Mouse (Mus musculus): ENCODE results near the gene Gipc3. TPM values are rescaled to one million over a fixed set of nuclear protein-coding genes. Genes with fewer than 3 reads are reported as not detected.

The Gipc3 gene
- total and polyA plus RNA-seq, 3 experiments, result 0.08 to 0.09 TPM; not detected in 1

- H3K4me1 ChIP-seq (ENCODE audit: control insufficient read depth in 1 of 2, insufficient read depth in 2 of 2), result peaks cover 75 to 99% of the 10 kb centered on the region in 2 experiments
- TF ChIP-seq PAX5 (IDR thresholded peaks at IDR 0.05; ENCODE audit: low read length) (no peak), MAZ (IDR thresholded peaks at IDR 0.05; ENCODE audit: low read depth, low read length) (0 out of 2 replicates have a peak, but pooled peaks have one; percentile 30), KAT2A (IDR thresholded peaks at IDR 0.05; ENCODE audit: insufficient replicate concordance, low read length) (no peak), RCOR1 (conservative IDR thresholded peaks at IDR 0.05; ENCODE audit: low read depth, low read length) (peak; percentile 70; the same call in 1 of the 2 replicates), CHD2 (IDR thresholded peaks at IDR 0.05; ENCODE audit: low read length) (peak; percentile 82), ETS1 (conservative IDR thresholded peaks at IDR 0.05; ENCODE audit: low read depth, low read length) (peak; percentile 85), TBP (conservative IDR thresholded peaks at IDR 0.05; ENCODE audit: low read depth, low read length) (no peak), UBTF (IDR thresholded peaks at IDR 0.05; ENCODE audit: low read depth, low read length) (no peak), ZMIZ1 (IDR thresholded peaks at IDR 0.05; ENCODE audit: low read depth, low read length) (no peak), TCF12 (IDR thresholded peaks at IDR 0.05; ENCODE audit: low read depth, low read length) (peak; percentile 97), NRF1 (IDR thresholded peaks at IDR 0.05; ENCODE audit: low read depth, low read length) (no peak), JUND (conservative IDR thresholded peaks at IDR 0.05; ENCODE audit: low read depth, low read length) (peak; percentile 69), NELFE (IDR thresholded peaks at IDR 0.05; ENCODE audit: low read depth, low read length) (no peak), SIN3A (IDR thresholded peaks at IDR 0.05; ENCODE audit: low read length) (peak; percentile 80), ZNF384 (IDR thresholded peaks at IDR 0.05; ENCODE audit: low read depth, low read length) (no peak), ELF1 (IDR thresholded peaks at IDR 0.05; ENCODE audit: low read depth, low read length) (peak; percentile 20; the same call in 1 of the 2 replicates), RAD21 (IDR thresholded peaks at IDR 0.05; ENCODE audit: low read depth, low read length) (no peak), MAX (IDR thresholded peaks at IDR 0.05; ENCODE audit: low read length) (no peak; the same call in 1 of the 2 replicates), POLR2A (IDR thresholded peaks at IDR 0.05; ENCODE audit: low read depth, low read length) (peak; percentile 28; the same call in 1 of the 2 replicates), IRF4 (IDR thresholded peaks at IDR 0.05; ENCODE audit: low read depth, low read length) (peak; percentile 96), MYC (IDR thresholded peaks at IDR 0.05; ENCODE audit: low read depth, low read length) (peak; percentile 86; the same call in 1 of the 2 replicates), CTCF (conservative IDR thresholded peaks at IDR 0.05 in 1 of 2, IDR thresholded peaks at IDR 0.05 in 1 of 2; ENCODE audit: low read depth in 2 of 2, low read length in 2 of 2) (no peak; a peak in 1 of 4 replicates), JUN (IDR thresholded peaks at IDR 0.05; ENCODE audit: insufficient read depth, low read depth, low read length) (no peak; the same call in 1 of the 2 replicates), USF2 (conservative IDR thresholded peaks at IDR 0.05; ENCODE audit: low read depth, low read length) (no peak), ZKSCAN1 (IDR thresholded peaks at IDR 0.05; ENCODE audit: borderline replicate concordance, low read depth, low read length) (no peak), EP300 (IDR thresholded peaks at IDR 0.05; ENCODE audit: low read length) (peak; percentile 98), E2F4 (IDR thresholded peaks at IDR 0.05; ENCODE audit: insufficient replicate concordance, low read depth, low read length) (no peak), HCFC1 (IDR thresholded peaks at IDR 0.05; ENCODE audit: low read depth, low read length) (no peak), MXI1 (IDR thresholded peaks at IDR 0.05; ENCODE audit: low read depth, low read length) (0 out of 2 replicates have a peak, but pooled peaks have one; percentile 47), GABPA (IDR thresholded peaks at IDR 0.05; ENCODE audit: insufficient replicate concordance, low read depth, low read length) (no peak), MAFK (IDR thresholded peaks at IDR 0.05; ENCODE audit: insufficient replicate concordance, low read length) (peak; percentile 67; the same call in 1 of the 2 replicates), POLR2AphosphoS2 (IDR thresholded peaks at IDR 0.05; ENCODE audit: low read depth, low read length) (no peak), BHLHE40 (IDR thresholded peaks at IDR 0.05; ENCODE audit: low read depth, low read length) (peak; percentile 78), ZC3H11A (IDR thresholded peaks at IDR 0.05; ENCODE audit: low read depth, low read length) (no peak), USF1 (IDR thresholded peaks at IDR 0.05; ENCODE audit: low read depth, low read length) (no peak), MEF2A (IDR thresholded peaks at IDR 0.05; ENCODE audit: borderline replicate concordance, low read depth, low read length) (peak; percentile 89; the same call in 1 of the 2 replicates), SMC3 (IDR thresholded peaks at IDR 0.05; ENCODE audit: low read depth, low read length) (0 out of 2 replicates have a peak, but pooled peaks have one; percentile 1), CHD1 (IDR thresholded peaks at IDR 0.05; ENCODE audit: low read depth, low read length) (no peak)
- H3K9me3 ChIP-seq (replicated peaks; ENCODE audit: low read length), result no peaks in the 10 kb centered on the region
- peak overlapping the region; percentile 77; the same call in 1 of the 2 replicates for H3K4me2 ChIP-seq (ENCODE audit: insufficient read depth, low read depth, poor library complexity, severe bottlenecking)
- dilution Hi-C loops (cut with MboI; ENCODE audit: extremely low pct_ligation_motif_present, extremely low pct_unique_long_range_greater_than_20kb, low sequenced_read_pairs), result no loop called here
- no peaks in the 10 kb centered on the region for H3K27me3 ChIP-seq (replicated peaks)
- peak; percentile 86 for DNase-seq (ENCODE audit: extremely low read depth)
- in situ Hi-C loops (cut with MboI; ENCODE audit: low pct_ligation_motif_present, low pct_unique_long_range_greater_than_20kb, low sequenced_read_pairs), result no loop called here
- peak overlapping the region in 1 of 3 experiments; percentile 33 for H3K4me3 ChIP-seq (replicated peaks in 1 of 3; ENCODE audit: low read depth in 2 of 3, low read length in 2 of 3, poor library complexity in 1 of 3)
- H3K27ac ChIP-seq (ENCODE audit: insufficient read depth, low read depth), result peak overlapping the region; percentile 87
- peaks cover 75% of the 10 kb centered on the region for H3K79me2 ChIP-seq (replicated peaks; ENCODE audit: control insufficient read depth, extremely low read depth, insufficient read depth, poor library complexity, severe bottlenecking)
- H3K9ac ChIP-seq (ENCODE audit: insufficient read depth, low read depth), result no peak overlapping the region
- peaks cover 0 to 32% of the 10 kb centered on the region in 2 experiments for H3K36me3 ChIP-seq (replicated peaks in 1 of 2; ENCODE audit: control insufficient read depth in 1 of 2, insufficient read depth in 1 of 2, low read length in 1 of 2)
Measured at GRCm38 (mm10) chr10:81298369-81299100, 44.5 kb downstream of the Gipc3 start.
